Mouse (Mus musculus) bone marrow macrophage, adult 2 months (primary cell): ENCODE data around the gene Tll1.

ENCODE experiments used
- CTCF ChIP-seq: IDR thresholded peaks from 2 replicates; pipeline ENCODE4 v1.5.1; 2012; ENCODE audit warnings: low read depth, mild to moderate bottlenecking, low read length, moderate library complexity
- POLR2A ChIP-seq: IDR thresholded peaks from 2 replicates; pipeline ENCODE4 v1.6.1; 2012; ENCODE audit warnings: mild to moderate bottlenecking, low read depth, low read length, borderline replicate concordance

- no peak for TF ChIP-seq CTCF
- TF ChIP-seq POLR2A = no peak
Observed at GRCm38 (mm10) chr8:64206024-64206385, at the start of gene Tll1.
